Mouse (Mus musculus) ES-E14 (cell line): ENCODE results near the gene Defb29. TPM values are rescaled to one million over a fixed set of nuclear protein-coding genes. Genes with fewer than 3 reads are reported as not detected.

ENCODE experiments used
- DNase-seq: peaks from one replicate; pipeline ENCODE4 v3.0.0-alpha.2; 2013; ENCODE audit warnings: low read depth, low spot score
- H3K27ac ChIP-seq: 2 replicates; pipeline ENCODE4 v1.5.1; 2012; ENCODE audit warnings: low read depth, mild to moderate bottlenecking, low read length, moderate library complexity, mixed read lengths; ENCODE audit not compliant: poor library complexity, insufficient read depth, severe bottlenecking
- H3K36me3 ChIP-seq: 2 replicates; pipeline ENCODE4 v1.6.1; 2012; ENCODE audit warnings: mild to moderate bottlenecking, low read length, moderate library complexity, mixed read lengths; ENCODE audit not compliant: control insufficient read depth, poor library complexity, insufficient read depth, severe bottlenecking
- H3K4me1 ChIP-seq, 2 experiments: fragments of 150-350 bp in 1 of 2; sonication (generic) in 1 of 2; 2 replicates each; pipeline ENCODE4 v1.6.1; 2012; ENCODE audit warnings: low read length in 2 of 2, mild to moderate bottlenecking in 1 of 2, mixed read lengths in 1 of 2; ENCODE audit not compliant: control insufficient read depth in 2 of 2, insufficient read depth in 2 of 2, poor library complexity in 1 of 2
- H3K4me3 ChIP-seq, 2 experiments: fragments of 150-350 bp in 1 of 2; sonication (generic) in 1 of 2; 2 replicates each; pipeline ENCODE4 v1.5.1; 2012; ENCODE audit warnings: low read length in 2 of 2, low read depth in 1 of 2, mild to moderate bottlenecking in 1 of 2, mixed read lengths in 1 of 2; ENCODE audit not compliant: insufficient read depth in 1 of 2, poor library complexity in 1 of 2, severe bottlenecking in 1 of 2
- H3K9ac ChIP-seq: 2 replicates; pipeline ENCODE4 v1.6.1; 2012; ENCODE audit warnings: low read depth, mild to moderate bottlenecking, low read length, mixed read lengths; ENCODE audit not compliant: poor library complexity, insufficient read depth, severe bottlenecking
- H3K9me3 ChIP-seq: fragments of 150-350 bp; sonication (generic); 2 replicates; pipeline ENCODE4 v1.6.1; 2012; ENCODE audit warnings: low read depth, mild to moderate bottlenecking, low read length; ENCODE audit not compliant: control insufficient read depth, insufficient read depth
- CHD2 ChIP-seq: IDR thresholded peaks from 2 replicates; pipeline ENCODE4 v1.6.1; 2014; ENCODE audit warnings: mild to moderate bottlenecking, low read depth, low read length, inconsistent platforms
- HCFC1 ChIP-seq: IDR thresholded peaks from 2 replicates; pipeline ENCODE4 v1.6.1; 2012; ENCODE audit warnings: low read length, inconsistent platforms, borderline replicate concordance; ENCODE audit not compliant: insufficient read depth
- MAFK ChIP-seq: IDR thresholded peaks from 2 replicates; pipeline ENCODE4 v1.6.1; 2014; ENCODE audit warnings: mild to moderate bottlenecking, low read depth, low read length, inconsistent platforms; ENCODE audit not compliant: insufficient read depth
- ZC3H11A ChIP-seq: IDR thresholded peaks from 2 replicates; pipeline ENCODE4 v1.6.1; 2012; ENCODE audit warnings: low read depth, mild to moderate bottlenecking, inconsistent platforms, low read length, borderline replicate concordance
- ZNF384 ChIP-seq: IDR thresholded peaks from 2 replicates; pipeline ENCODE4 v1.6.1; 2012; ENCODE audit warnings: low read depth, low read length, inconsistent platforms
- in situ Hi-C, 2 experiments: fragments of 600-800 bp; cut with MboI; formaldehyde crosslinking; loops; one replicate each; pipeline ENCODE4 v1.15.1; 2025; ENCODE audit warnings: low sequenced_read_pairs in 2 of 2, inconsistent platforms in 1 of 2; ENCODE audit not compliant: unreplicated experiment in 2 of 2
- total RNA-seq: library from RNA; depleted of rRNA; stranded (reverse); fragments of 300-350 nt; gene quantifications from 2 replicates; pipeline ENCODE4 v1.2.3, GENCODE M21; 2012; rRNA removed

The Defb29 gene
- total RNA-seq, 1 experiment, result not detected

DNA sequence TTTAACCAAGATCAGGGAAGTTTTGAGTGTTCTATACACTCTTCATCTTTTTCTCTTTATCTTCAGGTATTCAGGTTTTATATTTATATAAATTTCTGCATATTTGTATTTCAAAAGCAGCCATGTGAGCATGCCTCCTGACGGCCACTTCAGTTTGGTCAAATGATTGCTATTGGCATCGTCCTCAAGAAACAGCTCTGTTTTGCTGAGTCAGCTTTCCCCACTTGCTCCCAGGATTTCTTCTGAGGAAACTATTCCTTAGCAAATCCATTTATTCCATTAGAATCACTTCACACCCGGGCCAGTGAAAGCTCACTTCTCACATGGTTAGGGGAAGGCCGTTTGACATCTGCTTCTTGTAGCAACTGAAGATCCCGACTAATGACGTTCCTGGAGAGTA lies 41.9 kb downstream of the Defb29 start:
- in situ Hi-C loops, result no loop called here
- TF ChIP-seq ZC3H11A, result no peak
- TF ChIP-seq MAFK, result peak; percentile 96
- Histone ChIP-seq H3K27ac (no peak overlapping the region), H3K9ac (no peak overlapping the region), H3K4me3 (no peak overlapping the region), H3K36me3 (no peaks in the 10 kb centered on the region), H3K9me3 (no peaks in the 10 kb centered on the region), H3K4me1 (no peaks in the 10 kb centered on the region)
- DNase-seq, result no peak

- in situ Hi-C loops, result no loop called here
- Histone ChIP-seq H3K4me3 (no peak overlapping the region), H3K27ac (no peak overlapping the region), H3K4me1 (no peaks in the 10 kb centered on the region), H3K9ac (no peak overlapping the region), H3K9me3 (no peaks in the 10 kb centered on the region), H3K36me3 (no peaks in the 10 kb centered on the region)
- DNase-seq, result no peak
- no peak for TF ChIP-seq HCFC1
- no peak for TF ChIP-seq CHD2
- no peak for TF ChIP-seq ZC3H11A
- TF ChIP-seq MAFK, result no peak
- TF ChIP-seq ZNF384, result no peak
Observed at GRCm38 (mm10) chr2:152493151-152493550, 46.7 kb downstream of the Defb29 start.

GRCm38 (mm10) chr2:152490038-152490437 lies 49.9 kb downstream of the Defb29 start, which contains the start of gene Defb22:
Gene Defb22 (minus strand): TSS chr2:152490138.
- Histone ChIP-seq H3K27ac (no peak within 1 kb of the TSS), H3K9ac (no peak within 1 kb of the TSS), H3K36me3 (no peaks in the 10 kb centered on the region), H3K4me3 (no peak within 1 kb of the TSS), H3K9me3 (no peaks in the 10 kb centered on the region), H3K4me1 (no peaks in the 10 kb centered on the region)
- TF ChIP-seq HCFC1 (no peak), MAFK (no peak), ZNF384 (no peak), CHD2 (no peak), ZC3H11A (no peak)
- in situ Hi-C loops, result no loop called here
- no peak for DNase-seq

Other genes starting within 250 kb of the Defb29 start
- 18.7 and 20.2 TPM in 2 replicates for gene Tbc1d20, start 246.3 kb downstream of the Defb29 start, total RNA-seq
- 69.9 and 113 TPM in 2 replicates for gene Rbck1, start 207.4 kb downstream of the Defb29 start, total RNA-seq
- 18.5 and 29.2 TPM in 2 replicates for gene Trib3, start 196.1 kb downstream of the Defb29 start, total RNA-seq
- 2.1 and 3.3 TPM in 2 replicates for gene Nrsn2, start 163.5 kb downstream of the Defb29 start, total RNA-seq
- 7.4 and 9.1 TPM in 2 replicates for gene Sox12, start 142.0 kb downstream of the Defb29 start, total RNA-seq
- gene Zcchc3, start 125.1 kb downstream of the Defb29 start, total RNA-seq, result 21.4 and 22.9 TPM in 2 replicates
- gene 6820408C15Rik, start 124.5 kb downstream of the Defb29 start, total RNA-seq, result 0.18 and 0.58 TPM in 2 replicates
- gene Defb23, start 75.5 kb downstream of the Defb29 start, total RNA-seq, result not detected in 2 replicates
- not detected in 2 replicates for gene Defb20, start 63.0 kb downstream of the Defb29 start, total RNA-seq
- gene Defb22, start 50.0 kb downstream of the Defb29 start, total RNA-seq, result not detected in 2 replicates
- gene Defb26, start 28.4 kb downstream of the Defb29 start, total RNA-seq, result not detected in 2 replicates
- not detected in 2 replicates for gene Defb28, start 21.8 kb downstream of the Defb29 start, total RNA-seq
- gene Gm17416, start 29.2 kb upstream of the Defb29 start, total RNA-seq, result not detected in 2 replicates
- not detected in 2 replicates for gene Defb21, start 32.6 kb upstream of the Defb29 start, total RNA-seq
- gene Defb19, start 40.2 kb upstream of the Defb29 start, total RNA-seq, result not detected in 2 replicates
- gene Defb45, start 59.3 kb upstream of the Defb29 start, total RNA-seq, result not detected in 2 replicates
- gene Defb36, start 64.2 kb upstream of the Defb29 start, total RNA-seq, result 0.63 TPM in 1 of 2 replicates, not detected in the other
- 3.9 and 5.7 TPM in 2 replicates for gene Defb25, start 83.0 kb upstream of the Defb29 start, total RNA-seq
- gene Rem1, start 86.9 kb upstream of the Defb29 start, total RNA-seq, result 0.16 and 0.18 TPM in 2 replicates
- gene H13, start 129.4 kb upstream of the Defb29 start, total RNA-seq, result 55.0 and 91.6 TPM in 2 replicates
- 39.3 and 87.4 TPM in 2 replicates for gene Mcts2, start 146.9 kb upstream of the Defb29 start, total RNA-seq
- gene Id1, start 196.2 kb upstream of the Defb29 start, total RNA-seq, result 74.5 and 122 TPM in 2 replicates
- gene Cox4i2, start 214.1 kb upstream of the Defb29 start, total RNA-seq, result 1.7 and 2.3 TPM in 2 replicates